Mouse (Mus musculus) ES-E14 (cell line): ENCODE measurements around the gene Anapc11.

Experiments
- CHD2 ChIP-seq: IDR thresholded peaks from 2 replicates; pipeline ENCODE4 v1.6.1; 2014; ENCODE audit warnings: mild to moderate bottlenecking, low read depth, low read length, inconsistent platforms
- HCFC1 ChIP-seq: IDR thresholded peaks from 2 replicates; pipeline ENCODE4 v1.6.1; 2012; ENCODE audit warnings: low read length, inconsistent platforms, borderline replicate concordance; ENCODE audit not compliant: insufficient read depth
- MAFK ChIP-seq: IDR thresholded peaks from 2 replicates; pipeline ENCODE4 v1.6.1; 2014; ENCODE audit warnings: mild to moderate bottlenecking, low read depth, low read length, inconsistent platforms; ENCODE audit not compliant: insufficient read depth
- ZC3H11A ChIP-seq: IDR thresholded peaks from 2 replicates; pipeline ENCODE4 v1.6.1; 2012; ENCODE audit warnings: low read depth, mild to moderate bottlenecking, inconsistent platforms, low read length, borderline replicate concordance
- ZNF384 ChIP-seq: IDR thresholded peaks from 2 replicates; pipeline ENCODE4 v1.6.1; 2012; ENCODE audit warnings: low read depth, low read length, inconsistent platforms

GRCm38 (mm10) chr11:120651872-120652271 lies 53.7 kb downstream of the Anapc11 start:
- TF ChIP-seq CHD2 (no peak), HCFC1 (no peak), ZNF384 (no peak), ZC3H11A (no peak), MAFK (no peak)
